Mouse (Mus musculus) hindlimb bud, embryonic 11.5 days (tissue): ENCODE data around the gene Prl8a6.

Experiments used
- DNase-seq: peaks from one replicate; pipeline ENCODE4 v3.0.0-alpha.2; 2012; ENCODE audit warnings: low read depth, low spot score; ENCODE audit errors: extremely low spot score

Gene Prl8a6

DNA sequence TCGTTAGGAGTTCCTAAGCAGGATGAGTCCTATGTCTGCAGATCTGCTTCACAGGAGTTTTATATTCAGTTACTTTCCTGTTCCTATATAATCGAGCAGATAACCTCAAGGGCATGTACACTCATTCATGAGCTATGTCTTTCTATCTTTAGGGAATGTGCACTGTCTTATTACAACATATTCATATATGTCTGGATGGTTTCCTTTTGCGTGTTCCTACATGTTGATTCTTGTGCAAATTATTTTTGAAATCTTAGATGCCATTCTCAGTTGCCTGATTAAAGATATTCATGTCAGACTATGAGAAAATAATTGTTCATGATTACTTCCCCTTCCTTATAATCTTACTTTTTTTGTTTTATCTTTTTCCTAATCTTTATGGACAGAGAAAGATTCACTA lies at the start of gene Prl8a6:
Gene Prl8a6 (minus strand): TSS at position 101 of the 400 bp plus-strand sequence.
- DNase-seq = no peak

- DNase-seq = no peak
Observed at GRCm38 (mm10) chr13:27433159-27433558, 5.3 kb downstream of the Prl8a6 start.

DNA sequence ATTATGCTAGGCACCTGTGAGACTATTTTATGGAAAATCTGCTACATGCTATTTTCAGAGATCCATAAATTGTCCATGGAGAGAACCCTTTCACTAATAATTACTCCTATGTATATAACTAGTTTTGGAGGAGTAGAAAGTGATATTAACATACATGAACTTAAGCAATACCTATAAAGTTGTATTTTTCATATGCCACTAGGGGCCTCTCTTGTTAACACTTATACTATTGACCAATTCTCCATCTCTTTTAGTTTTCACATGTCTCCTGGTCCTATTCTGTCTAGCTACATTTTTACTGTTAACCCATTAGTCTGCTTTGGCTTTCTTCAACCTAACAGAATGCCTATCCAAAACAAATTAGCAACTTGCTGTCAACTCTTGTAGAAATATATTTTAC lies 24.8 kb downstream of the Prl8a6 start:
- no peak for DNase-seq

DNA sequence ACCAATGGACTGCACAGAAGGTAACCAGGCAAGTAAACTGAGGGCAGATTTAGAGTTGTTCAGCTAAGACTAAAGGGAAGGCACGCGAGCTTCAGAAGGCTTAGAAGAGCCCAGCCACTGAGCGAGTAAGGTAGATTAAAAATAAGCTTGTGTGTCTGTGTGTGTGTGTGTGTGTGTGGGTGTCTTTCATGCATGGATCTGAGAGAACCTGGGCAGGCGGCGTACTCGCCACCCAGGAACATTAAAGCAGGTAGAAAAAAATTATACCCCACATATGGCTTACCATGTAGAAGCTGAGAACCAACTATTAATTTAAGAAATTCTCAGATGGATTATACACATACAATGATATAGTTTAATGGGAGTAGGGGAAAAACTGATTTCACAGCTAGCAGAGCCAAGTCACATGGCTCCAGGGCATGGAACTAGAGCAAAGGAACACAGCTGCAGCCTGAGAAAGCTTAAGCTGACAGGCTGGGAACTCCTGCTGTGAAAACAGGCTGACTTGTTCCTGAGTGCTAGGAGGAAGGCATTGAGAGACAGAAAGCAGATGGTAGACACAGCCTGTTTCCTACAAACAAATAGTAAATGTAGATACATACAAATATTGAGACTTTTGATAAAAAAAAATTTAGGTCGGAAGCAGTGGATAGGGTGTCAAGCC lies 39.3 kb downstream of the Prl8a6 start:
- no peak for DNase-seq

GRCm38 (mm10) chr13:27390746-27391145 lies 47.7 kb downstream of the Prl8a6 start, which contains the start of gene Prl2b1:
Gene Prl2b1 (minus strand): TSS chr13:27390846.
- DNase-seq = no peak
